Mouse (Mus musculus) urinary bladder, postnatal 0 days (tissue): Measurements from ENCODE around the gene Zfp462. TPM values are rescaled to one million over a fixed set of nuclear protein-coding genes. Genes with fewer than 3 reads are reported as not detected.

Source experiments
- polyA plus RNA-seq: library from polyadenylated mRNA; unstranded; fragments of >200 nt; fragmentation: Nextera tagmentation; extraction: Ambion mirVana; gene quantifications from 2 replicates; pipeline ENCODE4 v1.2.1, GENCODE M21; 2015

Zfp462 gene
- polyA plus RNA-seq, result 1.6 and 1.8 TPM in 2 replicates

GRCm38 (mm10) chr4:54944921-54945430 is at the start of gene Zfp462:
Gene Zfp462, plus strand, starts transcription at chr4:54945048.

